Mouse (Mus musculus) heart, embryonic 13.5 days (tissue): ENCODE results near the gene Tcea2. TPM values are rescaled to one million over a fixed set of nuclear protein-coding genes. Genes with fewer than 3 reads are reported as not detected.

Experiments
- ATAC-seq: fragments of 200-750 bp; cut with Nextera tagmentation; 2 replicates; pipeline ENCODE4 v1.8.0; 2017; ENCODE audit warnings: moderate TSS enrichment; ENCODE audit not compliant: insufficient number of reproducible peaks, low FRiP score, low TSS enrichment; ENCODE audit errors: extremely low read depth
- H3K27ac ChIP-seq: fragments of 300-500 bp; sonication (generic); replicated peaks from 2 replicates; pipeline ENCODE4 v1.5.1; 2015; ENCODE audit warnings: moderate library complexity, mild to moderate bottlenecking, inconsistent platforms
- H3K27me3 ChIP-seq: fragments of 300-500 bp; sonication (generic); replicated peaks from 2 replicates; pipeline ENCODE4 v1.6.1; 2015; ENCODE audit warnings: mild to moderate bottlenecking, inconsistent platforms
- H3K36me3 ChIP-seq: fragments of 300-500 bp; sonication (generic); 2 replicates; pipeline ENCODE4 v1.6.1; 2015; ENCODE audit warnings: mild to moderate bottlenecking, inconsistent platforms
- H3K4me1 ChIP-seq: fragments of 300-500 bp; sonication (generic); 2 replicates; pipeline ENCODE4 v1.6.1; 2015; ENCODE audit warnings: inconsistent platforms
- H3K4me2 ChIP-seq: fragments of 300-500 bp; sonication (generic); 2 replicates; pipeline ENCODE4 v1.6.1; 2015; ENCODE audit warnings: inconsistent platforms, mild to moderate bottlenecking, moderate library complexity
- H3K4me3 ChIP-seq: fragments of 300-500 bp; sonication (generic); 2 replicates; pipeline ENCODE4 v1.5.1; 2015; ENCODE audit warnings: moderate library complexity, mild to moderate bottlenecking, inconsistent platforms
- H3K9ac ChIP-seq: fragments of 300-500 bp; sonication (generic); 2 replicates; pipeline ENCODE4 v1.6.1; 2015; ENCODE audit warnings: inconsistent platforms, mild to moderate bottlenecking, moderate library complexity
- H3K9me3 ChIP-seq: fragments of 300-500 bp; sonication (generic); 2 replicates; pipeline ENCODE4 v1.6.1; 2016; ENCODE audit warnings: inconsistent platforms
- WGBS: fragments of 180-500 bp; shearing (Covaris S2); methylation state at CpG from one replicate; pipeline ENCODE4 v1.1.7; 2015; ENCODE audit warnings: mixed read lengths; 5-methylcytosine and 5-hydroxymethylcytosine counted together
- polyA plus RNA-seq: library from polyadenylated mRNA; unstranded; fragments of >200 nt; fragmentation: Nextera tagmentation; extraction: Ambion mirVana; gene quantifications from 2 replicates; pipeline ENCODE4 v1.2.1, GENCODE M21; 2015

Tcea2 gene
- polyA plus RNA-seq, 1 experiment from 2014 or later = 15.2 TPM

DNA sequence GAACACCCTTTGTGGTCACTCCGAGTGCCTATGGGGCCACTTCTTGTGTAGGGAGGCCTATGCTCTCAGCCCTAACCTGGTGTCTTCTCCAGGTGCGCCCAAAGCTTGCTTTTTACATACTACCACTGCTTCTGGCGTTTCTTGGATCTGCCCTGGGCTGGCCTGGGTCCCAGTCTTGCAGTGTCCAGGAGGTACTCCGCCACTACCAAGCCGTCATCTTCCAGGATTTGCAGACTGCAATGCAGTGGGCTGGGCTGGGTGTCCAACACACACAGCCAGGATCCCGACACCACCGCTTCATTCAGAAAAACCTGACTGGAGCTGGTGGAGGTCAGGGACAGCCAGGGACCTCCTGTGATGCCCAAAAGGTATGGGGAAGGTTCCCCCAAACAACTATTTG is 21.6 kb upstream of the Tcea2 start:
- no peak for ATAC-seq
- peaks cover 34% of the 10 kb centered on the region for H3K4me1 ChIP-seq
- WGBS = 78% methylated on average over 7 of the region's 7 CpGs
- H3K9ac ChIP-seq = no peak overlapping the region
- H3K36me3 ChIP-seq = peaks cover 37% of the 10 kb centered on the region
- no peak overlapping the region; the same call in 1 of the 2 replicates for H3K27ac ChIP-seq
- no peaks in the 10 kb centered on the region for H3K27me3 ChIP-seq
- no peak overlapping the region for H3K4me3 ChIP-seq
- no peak overlapping the region for H3K4me2 ChIP-seq
- H3K9me3 ChIP-seq = no peaks in the 10 kb centered on the region

GRCm38 (mm10) chr2:181658930-181659555 is 21.1 kb upstream of the Tcea2 start:
- no peak for ATAC-seq
- H3K4me2 ChIP-seq = peak overlapping the region; percentile 27; the same call in 1 of the 2 replicates
- H3K27ac ChIP-seq = peak overlapping the region; percentile 74
- no peaks in the 10 kb centered on the region for H3K9me3 ChIP-seq
- WGBS = 34% methylated on average over 17 of the region's 17 CpGs
- H3K9ac ChIP-seq = no peak overlapping the region; the same call in 1 of the 2 replicates
- no peaks in the 10 kb centered on the region for H3K27me3 ChIP-seq
- H3K4me1 ChIP-seq = peaks cover 32% of the 10 kb centered on the region
- H3K36me3 ChIP-seq = peaks cover 32% of the 10 kb centered on the region
- no peak overlapping the region for H3K4me3 ChIP-seq

- Histone ChIP-seq H3K4me3 (no peak overlapping the region), H3K36me3 (peaks cover 26% of the 10 kb centered on the region), H3K27me3 (no peaks in the 10 kb centered on the region), H3K9ac (no peak overlapping the region), H3K4me2 (peak overlapping the region; percentile 27; the same call in 1 of the 2 replicates), H3K4me1 (peaks cover 31% of the 10 kb centered on the region), H3K27ac (peak overlapping the region; percentile 74), H3K9me3 (no peaks in the 10 kb centered on the region)
- peak; percentile 53; the same call in 1 of the 2 replicates for ATAC-seq
- 9% methylated on average over 9 of the region's 9 CpGs for WGBS
Observed at GRCm38 (mm10) chr2:181659609-181660055, 20.5 kb upstream of the Tcea2 start.

GRCm38 (mm10) chr2:181662620-181663297 is 17.4 kb upstream of the Tcea2 start:
- H3K4me1 ChIP-seq = peaks cover 22% of the 10 kb centered on the region
- H3K27me3 ChIP-seq = peaks cover 7% of the 10 kb centered on the region
- ATAC-seq = no peak
- peak overlapping the region; percentile 82 for H3K27ac ChIP-seq
- H3K4me2 ChIP-seq = no peak overlapping the region
- H3K9me3 ChIP-seq = no peaks in the 10 kb centered on the region
- H3K9ac ChIP-seq = no peak overlapping the region
- no peaks in the 10 kb centered on the region for H3K36me3 ChIP-seq
- WGBS = 81% methylated on average over 3 of the region's 3 CpGs
- H3K4me3 ChIP-seq = no peak overlapping the region

DNA sequence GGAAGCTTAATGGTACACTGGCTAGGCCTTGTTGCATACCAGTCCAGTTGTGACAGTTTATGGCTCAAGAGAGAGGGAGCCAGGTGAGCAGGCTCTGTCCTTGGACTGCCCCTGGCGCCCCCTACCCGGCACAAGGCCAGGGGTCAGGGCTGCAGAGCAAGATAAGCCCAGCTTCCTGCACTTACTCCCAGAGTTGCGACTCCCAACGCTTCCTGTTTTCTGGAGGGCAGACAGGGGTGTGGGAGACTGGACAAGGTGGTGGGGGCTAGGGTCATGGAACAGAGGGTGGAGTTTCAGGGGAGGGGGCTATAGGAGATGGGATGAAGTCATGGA is 16.8 kb upstream of the Tcea2 start:
- no peaks in the 10 kb centered on the region for H3K9me3 ChIP-seq
- peak overlapping the region; percentile 82 for H3K27ac ChIP-seq
- no peak overlapping the region for H3K4me3 ChIP-seq
- H3K36me3 ChIP-seq = no peaks in the 10 kb centered on the region
- no peak overlapping the region for H3K4me2 ChIP-seq
- 12% methylated on average over 4 of the region's 4 CpGs for WGBS
- peaks cover 12% of the 10 kb centered on the region for H3K27me3 ChIP-seq
- ATAC-seq = peak; percentile 16; the same call in 1 of the 2 replicates
- no peak overlapping the region for H3K9ac ChIP-seq
- H3K4me1 ChIP-seq = peaks cover 22% of the 10 kb centered on the region

DNA sequence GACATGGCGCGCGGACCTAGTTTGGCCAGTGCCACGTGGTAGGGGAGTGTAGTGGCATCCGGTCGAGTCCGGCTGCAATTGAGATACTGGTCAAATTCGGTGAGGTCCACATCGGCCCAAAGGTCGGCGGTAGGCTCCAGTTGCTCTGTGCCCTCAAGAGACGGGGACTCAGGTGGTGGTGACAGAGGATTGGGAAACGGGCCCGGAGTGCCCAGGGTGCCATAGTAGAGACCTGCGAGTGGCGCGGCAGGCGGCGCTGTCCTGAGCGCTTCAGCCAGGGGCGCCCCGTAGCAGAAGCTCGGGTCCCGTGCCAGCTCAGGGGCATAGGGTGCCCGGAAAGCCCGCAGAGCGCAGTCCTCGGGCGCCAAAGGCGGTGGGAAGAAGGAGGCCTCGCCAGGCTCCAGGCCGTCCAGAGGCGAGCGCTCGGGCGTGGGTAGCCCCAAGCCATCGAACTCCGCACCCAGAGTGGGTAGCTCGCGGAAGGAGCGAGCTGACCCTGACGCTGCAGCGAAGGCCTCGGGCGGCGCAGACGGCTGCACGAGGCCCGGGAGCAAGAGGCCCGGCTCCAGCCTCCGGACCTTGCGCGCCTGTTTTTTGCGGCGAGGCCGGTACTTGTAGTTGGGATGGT is 9.7 kb upstream of the Tcea2 start:
- Histone ChIP-seq H3K4me2 (peak overlapping the region; percentile 79), H3K4me3 (peak overlapping the region; percentile 60), H3K27ac (peak overlapping the region; percentile 57), H3K9me3 (no peaks in the 10 kb centered on the region), H3K27me3 (peaks cover 80% of the 10 kb centered on the region), H3K36me3 (no peaks in the 10 kb centered on the region), H3K4me1 (peaks cover 22% of the 10 kb centered on the region), H3K9ac (peak overlapping the region; percentile 80)
- WGBS = 3% methylated on average over 56 of the region's 56 CpGs
- no peak for ATAC-seq

- WGBS = under 1% methylated on average over 41 of the region's 41 CpGs
- H3K9ac ChIP-seq = peak overlapping the region; percentile 80
- H3K27me3 ChIP-seq = peaks cover 80% of the 10 kb centered on the region
- H3K9me3 ChIP-seq = no peaks in the 10 kb centered on the region
- peak overlapping the region; percentile 57 for H3K27ac ChIP-seq
- ATAC-seq = no peak
- H3K4me2 ChIP-seq = peak overlapping the region; percentile 79
- H3K4me3 ChIP-seq = peak overlapping the region; percentile 60
- H3K4me1 ChIP-seq = peaks cover 27% of the 10 kb centered on the region
- no peaks in the 10 kb centered on the region for H3K36me3 ChIP-seq
Observed at GRCm38 (mm10) chr2:181670913-181671311, 9.2 kb upstream of the Tcea2 start.

DNA sequence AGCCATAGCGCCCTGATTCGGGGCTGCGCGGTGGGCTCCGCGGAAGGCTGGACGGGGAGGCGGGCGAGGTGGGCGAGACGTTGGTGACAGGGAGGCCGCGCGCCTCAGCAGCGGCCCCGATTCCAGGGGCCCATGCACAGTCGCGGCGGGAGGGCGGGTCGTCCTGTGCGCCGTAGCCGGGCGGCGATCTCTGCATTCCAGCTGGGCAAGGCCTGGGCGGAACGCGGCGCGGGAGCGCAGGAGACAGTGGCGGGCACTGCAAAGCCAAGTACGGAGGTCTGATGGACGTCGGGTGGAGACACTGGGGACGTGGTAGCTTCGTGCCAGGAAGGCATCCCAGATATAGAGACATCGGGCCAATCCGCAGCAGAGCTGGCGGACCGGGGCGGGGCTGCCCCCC is 8.8 kb upstream of the Tcea2 start, which contains the start of gene Sox18:
Gene Sox18 (minus strand): TSS at position 315 of the 400 bp plus-strand sequence.
- Histone ChIP-seq H3K9me3 (no peaks in the 10 kb centered on the region), H3K27ac (peak within 1 kb of the TSS; percentile 57), H3K9ac (peak within 1 kb of the TSS; percentile 80), H3K4me1 (peaks cover 31% of the 10 kb centered on the region), H3K4me3 (peak within 1 kb of the TSS; percentile 60), H3K4me2 (peak within 1 kb of the TSS; percentile 79), H3K36me3 (no peaks in the 10 kb centered on the region), H3K27me3 (peaks cover 80% of the 10 kb centered on the region)
- peak; percentile 51; the same call in 1 of the 2 replicates for ATAC-seq
- 1% methylated on average over 43 of the region's 43 CpGs for WGBS

DNA sequence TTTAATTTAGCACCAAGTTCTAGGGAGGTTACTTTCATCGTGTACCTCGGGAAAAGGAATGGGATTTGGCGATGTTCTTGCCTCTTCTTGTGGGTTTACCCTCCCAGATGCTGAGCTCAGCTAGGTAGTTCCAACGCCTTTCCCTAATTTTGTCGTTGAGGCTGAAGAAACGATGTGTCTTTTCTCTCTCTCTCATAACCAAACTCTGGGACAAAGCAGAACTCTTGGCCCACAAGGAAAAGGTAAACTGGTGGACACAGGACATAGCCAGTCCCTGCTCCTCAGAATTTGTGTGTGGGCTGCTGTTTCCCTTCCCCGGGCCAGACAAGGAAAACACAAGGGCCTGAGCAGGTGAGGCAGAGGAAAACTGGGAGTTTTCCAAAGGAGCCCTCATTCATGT is 8.1 kb upstream of the Tcea2 start:
- Histone ChIP-seq H3K9me3 (no peaks in the 10 kb centered on the region), H3K36me3 (no peaks in the 10 kb centered on the region), H3K27me3 (peaks cover 80% of the 10 kb centered on the region), H3K4me3 (peak overlapping the region; percentile 60; the same call in 1 of the 2 replicates), H3K27ac (no peak overlapping the region), H3K4me1 (peaks cover 31% of the 10 kb centered on the region), H3K9ac (peak overlapping the region; percentile 80; the same call in 1 of the 2 replicates), H3K4me2 (peak overlapping the region; percentile 79)
- WGBS = 24% methylated on average over 7 of the region's 7 CpGs
- no peak for ATAC-seq

DNA sequence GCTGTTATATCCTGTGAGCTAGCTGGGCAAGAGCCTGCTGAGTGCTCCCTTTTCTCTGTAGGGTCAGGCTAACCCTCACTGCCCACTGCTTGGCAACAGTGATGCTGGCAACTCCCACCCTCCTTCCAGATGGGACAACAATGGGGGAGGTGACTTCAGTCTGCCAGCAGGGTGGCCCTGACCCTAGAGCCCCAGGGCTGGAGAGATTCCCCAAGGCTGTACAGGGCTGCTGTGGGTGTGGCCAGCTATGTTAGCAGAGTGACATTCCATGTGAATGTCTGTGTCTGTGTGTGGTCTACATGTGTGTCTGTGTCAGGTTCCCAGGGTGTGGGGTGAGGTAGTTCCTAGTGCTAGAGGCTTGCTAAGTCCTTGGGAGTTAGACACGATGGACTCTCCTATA is 6.6 kb upstream of the Tcea2 start:
- Histone ChIP-seq H3K27ac (no peak overlapping the region), H3K4me2 (no peak overlapping the region), H3K4me1 (peaks cover 31% of the 10 kb centered on the region), H3K9ac (no peak overlapping the region), H3K36me3 (no peaks in the 10 kb centered on the region), H3K27me3 (peaks cover 65% of the 10 kb centered on the region), H3K9me3 (no peaks in the 10 kb centered on the region), H3K4me3 (no peak overlapping the region)
- 35% methylated on average over 1 of the region's 1 CpGs for WGBS
- no peak for ATAC-seq

DNA sequence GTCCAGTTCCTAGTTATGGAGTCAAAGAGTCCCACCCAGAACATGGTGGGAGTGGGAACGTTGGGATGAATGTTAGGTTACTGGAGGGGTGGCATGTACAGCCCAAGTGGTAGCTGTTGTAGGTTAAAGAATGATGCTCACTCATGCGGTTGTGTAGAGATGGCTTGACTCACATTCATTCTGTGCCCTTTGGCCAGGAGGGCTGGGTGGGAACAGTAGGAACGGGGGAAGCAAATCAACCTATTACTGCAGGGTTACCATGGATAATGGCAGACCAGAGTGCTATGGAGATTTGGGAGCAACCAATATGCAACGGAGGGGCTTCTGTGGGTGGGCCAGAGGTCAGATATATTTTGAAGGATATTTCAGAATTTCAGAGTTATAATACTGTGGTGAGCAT is 5.2 kb upstream of the Tcea2 start:
- Histone ChIP-seq H3K4me2 (peak overlapping the region; percentile 63; the same call in 1 of the 2 replicates), H3K4me1 (peaks cover 37% of the 10 kb centered on the region), H3K27me3 (peaks cover 51% of the 10 kb centered on the region), H3K36me3 (no peaks in the 10 kb centered on the region), H3K9ac (no peak overlapping the region), H3K27ac (peak overlapping the region; percentile 74; the same call in 1 of the 2 replicates), H3K4me3 (no peak overlapping the region), H3K9me3 (no peaks in the 10 kb centered on the region)
- WGBS = 76% methylated on average over 4 of the region's 4 CpGs
- ATAC-seq = no peak
